Mouse (Mus musculus) stomach, postnatal 0 days (tissue): ENCODE data around the gene Mef2d.

Experiments used
- CTCF ChIP-seq: IDR thresholded peaks from 2 replicates; pipeline ENCODE4 v1.5.1; 2016; ENCODE audit warnings: antibody characterized with exemption, low read depth, mild to moderate bottlenecking, moderate library complexity
- EP300 ChIP-seq: optimal IDR thresholded peaks from 2 replicates; pipeline ENCODE3; 2016; ENCODE audit warnings: antibody characterized with exemption

- no peak for TF ChIP-seq CTCF
- no peak for TF ChIP-seq EP300
Measured at GRCm38 (mm10) chr3:88131071-88131470, 11.1 kb upstream of the Mef2d start.
